Mouse (Mus musculus) olfactory bulb, adult 2 months (tissue): Measurements from ENCODE around the gene Dusp11.

Experiments
- CTCF ChIP-seq: fragments of 200-500 bp; IDR thresholded peaks from 2 replicates; pipeline ENCODE4 v1.5.1; 2012; ENCODE audit warnings: low read depth, mild to moderate bottlenecking, low read length, moderate library complexity; ENCODE audit not compliant: insufficient read depth
- POLR2A ChIP-seq: fragments of 200-500 bp; IDR thresholded peaks from 2 replicates; pipeline ENCODE4 v1.6.1; 2012; ENCODE audit warnings: mild to moderate bottlenecking, low read depth, low read length, moderate library complexity; ENCODE audit not compliant: insufficient read depth

DNA sequence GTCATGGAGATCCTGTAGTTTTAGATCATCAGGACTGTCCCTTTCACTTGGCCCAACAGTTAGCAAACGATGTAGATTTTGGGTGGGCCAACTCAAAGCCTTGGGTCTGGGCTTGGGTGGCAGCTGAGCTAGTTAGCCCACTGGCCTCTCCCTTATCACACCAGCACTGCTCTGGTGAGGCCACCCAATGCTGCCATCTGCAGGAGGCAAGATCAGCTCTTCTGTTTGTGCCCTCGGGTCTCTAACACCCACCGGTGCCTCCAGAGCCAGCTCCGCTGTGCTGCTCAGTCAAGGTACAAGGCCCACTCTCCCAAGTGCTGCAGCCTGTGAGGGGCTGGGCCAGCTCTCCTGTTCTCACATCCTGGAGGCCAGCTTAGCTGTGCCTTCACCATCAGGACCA, 5.2 kb upstream of the Dusp11 start:
- TF ChIP-seq POLR2A, result no peak
- no peak for TF ChIP-seq CTCF
